Mouse (Mus musculus): ENCODE results near the gene Tbx10.

GRCm38 (mm10) chr19:3966330-3967075, 26.0 kb upstream of the Tbx10 start:
- peak; percentile 11; the same call in 1 of the 2 replicates for TF ChIP-seq CTCF (IDR thresholded peaks at IDR 0.05)
- TF ChIP-seq EP300 (IDR thresholded peaks at IDR 0.05; ENCODE audit: insufficient read depth, low read depth, low read length): no peak
- TF ChIP-seq POLR2A (IDR thresholded peaks at IDR 0.05; ENCODE audit: insufficient read depth, low read depth, low read length): no peak

Measured in heart, adult 2 months (tissue).